Mouse (Mus musculus) stomach, postnatal 0 days (tissue): ENCODE measurements around the gene Acp4. TPM values are rescaled to one million over a fixed set of nuclear protein-coding genes. Genes with fewer than 3 reads are reported as not detected.

Experiments
- ATAC-seq: fragments of 200-750 bp; cut with Nextera tagmentation; 2 replicates; pipeline ENCODE4 v1.8.0; 2017; ENCODE audit not compliant: low FRiP score, low TSS enrichment
- DNase-seq: peaks from one replicate; pipeline ENCODE4 v3.0.0-alpha.2; 2016; ENCODE audit warnings: low spot score
- H3K27ac ChIP-seq: fragments of 300-500 bp; sonication (generic); replicated peaks from 2 replicates; pipeline ENCODE4 v1.5.1; 2014; ENCODE audit warnings: mild to moderate bottlenecking, control low read depth
- H3K27me3 ChIP-seq: fragments of 300-500 bp; sonication (generic); 2 replicates; pipeline ENCODE4 v1.6.1; 2014; ENCODE audit warnings: low read length; ENCODE audit not compliant: control insufficient read depth, insufficient read depth
- H3K36me3 ChIP-seq: fragments of 300-500 bp; sonication (generic); 2 replicates; pipeline ENCODE4 v1.6.1; 2014; ENCODE audit warnings: low read length, mixed read lengths; ENCODE audit not compliant: control insufficient read depth, insufficient read depth
- H3K4me1 ChIP-seq: fragments of 300-500 bp; sonication (generic); replicated peaks from 2 replicates; pipeline ENCODE4 v1.6.1; 2014; ENCODE audit warnings: antibody characterized with exemption; ENCODE audit not compliant: control insufficient read depth, insufficient read depth
- H3K4me2 ChIP-seq: fragments of 300-500 bp; sonication (generic); replicated peaks from 2 replicates; pipeline ENCODE4 v1.6.1; 2014; ENCODE audit warnings: low read depth, mild to moderate bottlenecking, control low read depth, moderate library complexity
- H3K4me3 ChIP-seq: fragments of 300-500 bp; sonication (generic); 2 replicates; pipeline ENCODE4 v1.5.1; 2014; ENCODE audit warnings: low read depth, low read length, control low read depth
- H3K9ac ChIP-seq: fragments of 300-500 bp; sonication (generic); 2 replicates; pipeline ENCODE4 v1.6.1; 2014; ENCODE audit warnings: mild to moderate bottlenecking, low read length, control low read depth, mixed read lengths
- H3K9me3 ChIP-seq: fragments of 300-500 bp; sonication (generic); 2 replicates; pipeline ENCODE4 v1.6.1; 2016; ENCODE audit warnings: low read length; ENCODE audit not compliant: control insufficient read depth
- CTCF ChIP-seq: IDR thresholded peaks from 2 replicates; pipeline ENCODE4 v1.5.1; 2016; ENCODE audit warnings: antibody characterized with exemption, low read depth, mild to moderate bottlenecking, moderate library complexity
- EP300 ChIP-seq: optimal IDR thresholded peaks from 2 replicates; pipeline ENCODE3; 2016; ENCODE audit warnings: antibody characterized with exemption
- WGBS: fragments of 180-500 bp; shearing (Covaris S2); extraction: QIAGEN DNeasy Blood & Tissue Kit; methylation state at CpG from one replicate; pipeline ENCODE4 v1.1.7; 2014; 5-methylcytosine and 5-hydroxymethylcytosine counted together
- polyA plus RNA-seq: library from polyadenylated mRNA; unstranded; fragments of >200 nt; fragmentation: Nextera tagmentation; extraction: Ambion mirVana; gene quantifications from 2 replicates; pipeline ENCODE4 v1.2.1, GENCODE M21; 2015

Gene Acp4
- polyA plus RNA-seq, 1 experiment from 2014 or later, result not detected

- H3K4me3 ChIP-seq, result no peak overlapping the region
- no peaks in the 10 kb centered on the region for H3K9me3 ChIP-seq
- H3K9ac ChIP-seq, result no peak overlapping the region
- TF ChIP-seq EP300, result no peak
- TF ChIP-seq CTCF, result no peak
- no peaks in the 10 kb centered on the region for H3K27me3 ChIP-seq
- no peak for ATAC-seq
- no peak for DNase-seq
- H3K27ac ChIP-seq, result no peak overlapping the region
- no peaks in the 10 kb centered on the region for H3K36me3 ChIP-seq
- H3K4me1 ChIP-seq, result no peaks in the 10 kb centered on the region
- no peak overlapping the region for H3K4me2 ChIP-seq
- WGBS, result 79% methylated on average over 7 of the region's 7 CpGs
These were observed 15.4 kb upstream of the Acp4 start for GRCm38 (mm10) chr7:44272546-44272945.

- Histone ChIP-seq H3K4me3 (no peak overlapping the region), H3K36me3 (no peaks in the 10 kb centered on the region), H3K27ac (no peak overlapping the region), H3K4me2 (no peak overlapping the region), H3K27me3 (no peaks in the 10 kb centered on the region), H3K4me1 (no peaks in the 10 kb centered on the region), H3K9ac (no peak overlapping the region), H3K9me3 (no peaks in the 10 kb centered on the region)
- TF ChIP-seq CTCF (no peak), EP300 (no peak)
- WGBS, result 67% methylated on average over 2 of the region's 2 CpGs
- ATAC-seq (no peak), DNase-seq (no peak)
These were observed 14.1 kb upstream of the Acp4 start for GRCm38 (mm10) chr7:44271309-44271708.

GRCm38 (mm10) chr7:44269397-44269796, 12.2 kb upstream of the Acp4 start:
- Histone ChIP-seq H3K9me3 (no peaks in the 10 kb centered on the region), H3K27me3 (no peaks in the 10 kb centered on the region), H3K4me1 (no peaks in the 10 kb centered on the region), H3K27ac (no peak overlapping the region), H3K4me3 (no peak overlapping the region), H3K9ac (no peak overlapping the region), H3K36me3 (no peaks in the 10 kb centered on the region), H3K4me2 (no peak overlapping the region)
- 77% methylated on average over 2 of the region's 2 CpGs for WGBS
- no peak for ATAC-seq
- no peak for DNase-seq
- TF ChIP-seq EP300 (no peak), CTCF (no peak)

- 76% methylated on average over 10 of the region's 11 CpGs for WGBS
- Histone ChIP-seq H3K9ac (no peak overlapping the region), H3K27me3 (no peaks in the 10 kb centered on the region), H3K36me3 (no peaks in the 10 kb centered on the region), H3K4me2 (no peak overlapping the region), H3K4me1 (no peaks in the 10 kb centered on the region), H3K4me3 (no peak overlapping the region), H3K27ac (no peak overlapping the region), H3K9me3 (no peaks in the 10 kb centered on the region)
- DNase-seq (no peak), ATAC-seq (no peak)
- TF ChIP-seq EP300, result no peak
- TF ChIP-seq CTCF, result no peak
These were observed 10.9 kb upstream of the Acp4 start for GRCm38 (mm10) chr7:44268117-44268516.

- DNase-seq (peak; percentile 97), ATAC-seq (peak; percentile 89)
- TF ChIP-seq EP300 (no peak), CTCF (peak; percentile 99)
- Histone ChIP-seq H3K9me3 (no peaks in the 10 kb centered on the region), H3K4me2 (peak overlapping the region; percentile 11; the same call in 1 of the 2 replicates), H3K27me3 (no peaks in the 10 kb centered on the region), H3K27ac (no peak overlapping the region), H3K4me1 (no peaks in the 10 kb centered on the region), H3K36me3 (no peaks in the 10 kb centered on the region), H3K9ac (no peak overlapping the region), H3K4me3 (no peak overlapping the region)
- 3% methylated on average over 34 of the region's 34 CpGs for WGBS
These were observed 5.8 kb upstream of the Acp4 start for GRCm38 (mm10) chr7:44262791-44263643.

GRCm38 (mm10) chr7:44261147-44261546, 4.0 kb upstream of the Acp4 start, which contains the start of gene Gm15517:
TSS of gene Gm15517 (plus strand) at chr7:44261447.
- DNase-seq (no peak), ATAC-seq (no peak)
- Histone ChIP-seq H3K4me1 (no peaks in the 10 kb centered on the region), H3K27me3 (no peaks in the 10 kb centered on the region; the same call in 1 of the 2 replicates), H3K9ac (no peak within 1 kb of the TSS; the same call in 1 of the 2 replicates), H3K4me2 (no peak within 1 kb of the TSS), H3K9me3 (no peaks in the 10 kb centered on the region), H3K4me3 (no peak within 1 kb of the TSS), H3K27ac (no peak within 1 kb of the TSS), H3K36me3 (no peaks in the 10 kb centered on the region)
- TF ChIP-seq EP300, result no peak
- no peak for TF ChIP-seq CTCF
- WGBS, result 58% methylated on average over 5 of the region's 5 CpGs
